Mouse (Mus musculus) gastrocnemius, postnatal 14 days (tissue): ENCODE data around the gene Nosip. TPM values are rescaled to one million over a fixed set of nuclear protein-coding genes. Genes with fewer than 3 reads are reported as not detected.
"Not testable (repeated sequence)": the region's sequence is repeated elsewhere in the genome, so short reads cannot be mapped to it uniquely, and the experiment has no call there.

Experiments used
- DNase-seq: peaks from one replicate; pipeline ENCODE4 v3.0.0; 2021; ENCODE audit warnings: mixed read lengths
- intact Hi-C: fragments of 180-260 bp; cut with DNase I; formaldehyde crosslinking; loops from one replicate; pipeline ENCODE4 v1.15.1; 2025; ENCODE audit warnings: low total_unique reads
- long read RNA-seq, 2 experiments: library from polyadenylated mRNA; stranded (forward); transcript quantifications; one replicate each; pipeline ENCODE4 v2.0.0; 2021
- total RNA-seq, 2 experiments: library from RNA; stranded (reverse); gene quantifications; 2 replicates each; pipeline ENCODE4 v1.2.3; 2021

The Nosip gene
- total RNA-seq, result 10 to 100 TPM; 34.3 to 35.2 TPM
- long read RNA-seq, experiment 1, transcript Nosip-201 (9 exons, 1,814 nt), result major isoform, 13 of 27 reads
- long read RNA-seq, experiment 1, partial matches to known transcripts, result 2 of 27 reads
- long read RNA-seq, experiment 1, other reads (novel, unspliced or antisense), result 8 of 27 reads
- long read RNA-seq, experiment 2, transcript Nosip-201 (9 exons, 1,814 nt), result major isoform, 26 of 38 reads
- long read RNA-seq, experiment 2, partial matches to known transcripts, result 3 of 38 reads
- long read RNA-seq, experiment 2, other reads (novel, unspliced or antisense), result 9 of 38 reads

DNA sequence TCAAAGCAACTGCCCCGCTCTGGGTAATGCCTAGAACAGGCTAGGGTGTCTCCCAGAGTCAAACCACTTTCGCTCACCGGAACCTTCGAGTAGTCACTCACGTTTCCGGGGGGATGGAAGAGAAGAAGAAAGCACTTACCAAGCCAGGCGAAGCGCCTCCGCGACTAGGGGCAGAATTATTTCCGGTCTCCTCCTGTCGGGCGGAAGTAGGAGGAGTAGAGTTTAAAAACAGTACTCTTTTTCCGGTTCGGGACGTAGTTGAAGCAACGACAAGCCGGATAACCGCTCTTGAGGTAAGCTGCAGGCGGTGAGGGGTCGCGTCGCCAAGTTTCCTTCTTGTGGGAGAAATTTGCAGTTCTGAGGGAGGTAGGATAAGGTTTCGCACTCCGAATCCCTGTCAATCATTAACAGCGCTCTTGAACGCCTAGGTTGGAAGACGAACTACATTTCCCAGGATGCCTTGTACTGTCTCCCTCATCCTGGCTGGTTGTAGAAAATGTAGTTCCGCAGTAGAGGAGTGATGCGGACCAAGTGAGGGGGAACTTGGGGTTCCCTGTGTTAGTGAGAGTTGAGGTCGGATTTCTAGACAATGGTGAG lies at the start of gene Nosip, which contains the start of gene Prrg2:
Gene Nosip, plus strand, starts transcription at position 191 of the 597 bp plus-strand sequence.
Gene Prrg2, minus strand, starts transcription at position 439 of the 597 bp plus-strand sequence.
- DNase-seq, result peak; percentile 92
- intact Hi-C loops, result no loop called here

DNA sequence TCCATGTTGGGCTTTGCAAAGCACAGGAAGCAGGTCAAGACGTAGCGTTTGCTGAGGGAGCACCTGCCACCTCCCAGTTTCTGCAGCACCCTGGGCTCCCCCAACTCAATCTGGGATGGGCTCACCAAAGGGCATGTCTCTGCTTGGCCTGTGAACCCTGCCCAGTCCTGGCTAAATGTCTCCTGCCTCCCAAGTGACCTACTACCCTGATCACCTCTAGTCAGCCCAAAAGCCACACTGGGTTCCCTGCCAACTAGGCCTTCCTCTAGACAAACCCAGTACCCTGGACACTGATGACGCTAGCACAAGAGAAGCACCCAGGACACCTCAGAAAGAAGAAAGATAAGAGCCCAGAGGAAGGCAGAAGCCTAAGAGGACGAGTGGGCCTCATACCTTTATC lies 49.4 kb upstream of the Nosip start:
- intact Hi-C loops, result no loop called here
- no peak for DNase-seq

DNA sequence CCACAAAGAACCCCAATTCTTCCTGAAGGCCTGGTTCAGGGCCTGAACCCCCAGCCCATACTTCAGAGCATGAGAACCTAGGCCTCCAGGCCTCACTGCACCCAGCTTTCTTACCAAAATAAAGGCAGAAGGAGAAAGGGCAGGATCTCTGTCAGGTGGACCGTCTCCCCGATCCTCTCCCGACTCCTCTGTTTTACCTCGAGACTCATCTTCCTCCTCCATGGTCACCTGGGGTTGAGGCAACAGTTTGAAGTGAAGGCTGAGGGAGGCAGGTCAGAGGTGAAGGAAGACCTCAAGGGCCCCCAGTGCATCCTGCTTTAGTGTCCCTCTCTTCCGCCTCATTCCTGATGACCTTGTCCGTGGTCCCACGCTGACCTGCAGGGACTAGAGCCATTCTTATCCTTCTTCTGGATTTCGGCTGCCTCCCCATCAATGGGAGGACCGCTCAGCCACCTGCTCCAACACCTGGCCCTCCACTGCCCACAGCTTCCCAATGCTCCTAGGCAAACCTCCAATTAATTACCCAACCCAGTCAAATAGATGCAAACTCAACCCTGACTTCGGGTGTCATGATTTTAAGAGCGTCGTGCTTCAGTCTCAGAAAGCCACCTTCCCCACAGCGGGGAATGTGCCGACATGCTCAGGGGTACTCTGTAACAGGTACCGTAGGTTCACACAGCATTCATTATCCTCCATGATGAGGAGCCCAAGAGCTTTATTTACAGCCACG lies 48.7 kb upstream of the Nosip start:
- intact Hi-C loops, result no loop called here

GRCm38 (mm10) chr7:45014096-45014451 lies 48.2 kb upstream of the Nosip start:
- intact Hi-C loops, result no loop called here
- DNase-seq, result no peak

More for the DNA sequence above, 48.7 kb upstream of the Nosip start:
- no peak for DNase-seq

DNA sequence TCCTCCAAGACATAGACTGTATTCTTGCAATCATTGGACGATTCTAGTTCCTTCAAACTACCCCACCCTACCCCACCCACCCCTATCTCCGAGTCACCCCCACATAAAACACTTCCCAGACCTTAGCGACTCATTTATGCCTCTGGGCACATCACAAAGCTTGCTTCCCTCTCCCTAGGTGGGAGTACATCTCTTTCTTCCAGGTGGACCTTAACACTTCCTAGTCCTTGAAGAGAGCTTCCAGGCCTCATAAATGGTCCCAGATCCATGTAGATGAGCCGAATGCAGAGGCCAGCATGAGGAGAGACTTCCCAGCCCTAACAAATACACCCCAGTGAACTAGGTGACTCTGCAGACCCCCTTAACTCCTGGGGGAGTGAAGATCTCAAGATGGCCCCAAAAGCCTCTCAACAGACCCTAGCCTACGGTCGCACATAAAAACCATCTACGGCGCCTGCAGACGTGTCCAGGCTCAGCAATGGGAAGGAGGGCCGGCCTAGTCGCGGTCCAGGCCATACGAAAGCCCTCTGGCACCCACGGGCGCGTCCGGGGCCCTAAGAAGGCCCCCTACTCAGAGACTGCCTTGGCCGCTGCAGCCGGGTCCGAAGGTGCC lies 46.8 kb upstream of the Nosip start:
- intact Hi-C loops, result no loop called here

GRCm38 (mm10) chr7:45015957-45016612 lies 46.1 kb upstream of the Nosip start, which contains the start of gene Scaf1:
TSS of gene Scaf1 (minus strand) at chr7:45016363.
- intact Hi-C loops, result no loop called here
- DNase-seq, result peak; percentile 99

More for the DNA sequence above, 46.8 kb upstream of the Nosip start:
- DNase-seq, result no peak

GRCm38 (mm10) chr7:45016761-45017160 lies 45.5 kb upstream of the Nosip start:
- intact Hi-C loops, result no loop called here
- no peak for DNase-seq

- intact Hi-C loops, result no loop called here
These were observed 44.8 kb upstream of the Nosip start, which contains the start of gene Rras for GRCm38 (mm10) chr7:45017242-45018061. TSS of gene Rras (plus strand) at chr7:45017961.

GRCm38 (mm10) chr7:45019031-45019571 lies 43.1 kb upstream of the Nosip start:
- peak; percentile 78 for DNase-seq
- intact Hi-C loops, result no loop called here

More at GRCm38 (mm10) chr7:45017242-45018061, 44.8 kb upstream of the Nosip start, which contains the start of gene Rras:
- DNase-seq, result peak; percentile 93

DNA sequence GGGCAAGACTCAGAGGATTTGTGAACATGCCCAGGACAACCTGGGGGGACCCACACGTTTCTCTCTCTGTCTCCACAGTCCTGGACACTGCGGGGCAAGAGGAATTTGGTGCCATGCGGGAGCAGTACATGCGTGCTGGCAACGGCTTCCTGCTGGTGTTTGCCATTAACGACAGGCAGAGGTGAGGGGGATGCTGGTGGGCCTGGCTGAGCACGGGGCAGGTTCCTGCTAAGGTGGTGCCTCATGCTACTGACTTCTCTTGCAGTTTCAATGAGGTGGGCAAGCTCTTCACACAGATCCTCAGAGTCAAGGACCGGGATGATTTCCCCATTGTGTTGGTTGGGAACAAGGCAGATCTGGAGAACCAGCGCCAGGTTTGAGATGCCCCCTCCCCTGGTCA lies 42.0 kb upstream of the Nosip start:
- DNase-seq, result no peak
- intact Hi-C loops, result no loop called here

- DNase-seq, intact Hi-C loops: not testable (repeated sequence)
These were observed 38.5 kb upstream of the Nosip start for GRCm38 (mm10) chr7:45023711-45024110.

- DNase-seq, result no peak
- intact Hi-C loops, result no loop called here
These were observed 37.7 kb upstream of the Nosip start for GRCm38 (mm10) chr7:45024281-45025248.

GRCm38 (mm10) chr7:45025601-45026220 lies 36.5 kb upstream of the Nosip start:
- intact Hi-C loops, result no loop called here
- DNase-seq, result peak; percentile 57

DNA sequence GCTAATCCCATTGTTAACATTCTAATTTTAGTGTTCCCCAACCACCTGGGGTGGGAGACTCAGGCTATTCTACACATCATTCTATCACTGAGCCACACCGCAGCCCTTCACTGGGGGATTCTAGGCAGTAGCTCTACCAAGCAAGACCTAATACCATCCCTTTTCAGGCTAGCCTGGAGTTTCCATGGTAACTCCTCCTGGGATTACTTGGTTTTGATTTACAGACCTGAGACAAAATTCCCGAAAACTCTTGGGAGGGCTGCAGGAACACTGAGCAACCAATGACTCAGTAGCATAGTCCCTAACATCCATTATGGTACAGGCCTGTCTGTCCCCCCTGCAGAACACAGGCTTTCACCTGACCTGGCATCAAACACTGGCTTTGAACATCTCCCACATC lies 36.0 kb upstream of the Nosip start:
- no peak for DNase-seq
- intact Hi-C loops, result no loop called here

- intact Hi-C loops, result no loop called here
- DNase-seq, result no peak
These were observed 34.5 kb upstream of the Nosip start for GRCm38 (mm10) chr7:45027761-45028160.

DNA sequence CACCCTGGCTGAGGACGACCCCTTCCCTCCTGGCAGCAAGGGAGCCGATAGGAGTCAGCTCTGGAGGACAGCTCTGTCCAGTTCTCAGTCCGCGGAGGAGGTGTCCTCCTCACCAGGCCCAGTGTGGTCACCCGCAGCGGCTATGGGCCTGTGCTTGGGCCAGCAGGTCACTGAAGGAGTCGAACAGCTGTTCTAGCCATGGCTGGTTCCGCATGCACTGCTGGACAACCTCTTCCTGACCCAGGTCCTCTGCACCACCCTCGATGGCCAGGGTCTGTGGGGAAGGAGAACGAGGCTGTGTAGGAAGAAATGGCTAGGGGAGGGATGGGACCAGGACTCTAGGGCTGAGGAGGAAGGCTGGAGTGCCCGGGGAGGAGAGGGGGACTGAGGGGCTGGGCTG lies 33.9 kb upstream of the Nosip start:
- no peak for DNase-seq
- intact Hi-C loops, result no loop called here

GRCm38 (mm10) chr7:45029995-45030394 lies 32.2 kb upstream of the Nosip start:
- no peak for DNase-seq
- intact Hi-C loops, result no loop called here
